Mouse (Mus musculus) Patski (cell line): Measurements from ENCODE around the gene Cacna1b. TPM values are rescaled to one million over a fixed set of nuclear protein-coding genes. Genes with fewer than 3 reads are reported as not detected.

Experiments
- ATAC-seq: fragments of 100-300 bp; one replicate; pipeline ENCODE4 v1.8.0; 2021
- CTCF ChIA-PET: fragments of 350-600 bp; sonication (Branson Sonifier 250); formaldehyde crosslinking; loops from one replicate; lab custom pipeline; 2022; ENCODE audit warnings: inconsistent platforms; lab: Charles Lee
- POLR2A ChIA-PET: fragments of 350-600 bp; sonication (Branson Sonifier 250); formaldehyde crosslinking; loops from one replicate; lab custom pipeline; 2022; ENCODE audit warnings: antibody characterized with exemption, inconsistent platforms; lab: Charles Lee
- DNase-seq: peaks from one replicate; pipeline ENCODE4 v3.0.0-alpha.2; 2011; ENCODE audit warnings: low read depth, low spot score
- H3K27me3 ChIP-seq: fragments of 371-371 bp; one replicate; pipeline ENCODE4 v1.5.1; 2021
- CTCF ChIP-seq: fragments of 100-300 bp; IDR thresholded peaks from one replicate; pipeline ENCODE4 v1.5.1; 2021
- in situ Hi-C: fragments of 300-500 bp; cut with MboI; formaldehyde crosslinking; loops from 3 replicates; pipeline ENCODE4 v1.11.1; 2018; ENCODE audit warnings: low pct_unique_long_range_greater_than_20kb, mixed read lengths
- polyA plus RNA-seq: library from polyadenylated mRNA; unstranded; gene quantifications from one replicate; pipeline ENCODE4 v1.2.3, GENCODE M21; 2021

The Cacna1b gene
- polyA plus RNA-seq, 1 experiment from 2014 or later: 0.42 TPM

DNA sequence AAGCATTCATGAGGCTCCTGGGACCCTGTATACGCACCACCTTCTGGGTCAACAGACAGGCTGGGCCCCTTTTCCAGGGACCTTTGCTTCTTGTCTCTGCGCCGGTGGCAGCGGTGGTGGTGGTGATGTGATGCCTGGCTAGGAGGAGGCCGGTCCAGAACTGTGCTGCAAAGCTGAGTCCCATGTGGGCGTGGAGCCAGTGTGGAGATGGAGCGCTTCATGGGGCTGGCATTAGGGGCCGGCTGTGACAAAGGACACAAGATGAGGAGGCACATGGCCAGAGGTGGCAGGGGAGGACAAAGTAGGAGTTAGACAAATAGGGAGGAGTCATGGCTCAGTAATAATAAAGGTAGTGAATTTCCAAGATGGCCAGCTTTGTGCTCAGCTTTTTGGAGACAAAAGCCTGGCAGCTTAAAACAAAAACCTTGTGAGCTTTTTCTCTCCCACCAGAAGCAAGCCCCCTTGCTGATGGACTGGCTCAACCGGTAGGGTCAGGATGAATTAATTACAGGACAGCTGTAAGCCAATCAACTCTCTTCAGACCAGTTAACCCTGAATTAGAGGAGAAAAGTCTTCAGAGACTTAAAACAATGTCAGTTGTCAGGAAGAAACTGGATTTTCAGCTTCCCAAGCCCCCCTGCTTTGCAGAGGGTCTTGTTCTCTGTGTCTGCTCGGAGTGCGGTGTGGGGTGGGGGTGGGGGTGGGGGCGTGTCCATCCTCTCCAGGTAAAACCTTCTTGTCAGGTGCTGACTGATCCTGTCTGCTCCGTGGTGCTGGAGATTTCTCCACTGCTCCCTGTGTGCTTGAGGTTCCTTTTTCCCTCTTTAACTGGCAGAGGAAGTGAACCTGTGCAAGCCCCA is 154.8 kb downstream of the Cacna1b start:
- in situ Hi-C loops: no loop called here
- DNase-seq (no peak), ATAC-seq (no peak)
- POLR2A ChIA-PET: no interaction called here
- no peak for TF ChIP-seq CTCF
- H3K27me3 ChIP-seq: peaks cover 11% of the 10 kb centered on the region
- CTCF ChIA-PET: no interaction called here

DNA sequence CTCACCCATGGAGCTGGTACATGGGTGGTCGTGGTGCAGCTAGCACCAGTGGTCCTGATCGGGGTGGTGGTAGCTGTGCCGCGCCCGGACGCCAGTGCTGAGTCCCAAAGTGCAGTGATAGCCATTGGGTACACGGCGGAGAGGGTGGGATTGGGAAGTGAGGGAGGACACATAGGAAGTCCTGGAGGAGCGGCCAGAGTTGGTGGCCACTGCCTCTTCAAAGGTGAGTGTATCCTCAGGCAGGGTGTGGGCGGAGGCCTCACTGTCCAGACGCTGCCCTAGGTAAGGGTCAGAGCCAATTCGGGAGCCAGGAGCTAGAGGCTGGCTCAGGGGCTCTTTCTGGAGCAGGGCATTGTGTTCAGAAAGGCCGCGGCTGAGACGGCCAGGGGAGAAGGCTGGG is 156.4 kb downstream of the Cacna1b start:
- peaks cover 17% of the 10 kb centered on the region for H3K27me3 ChIP-seq
- no peak for DNase-seq
- ChIA-PET CTCF (no interaction called here), POLR2A (no interaction called here)
- ATAC-seq: no peak
- no peak for TF ChIP-seq CTCF
- in situ Hi-C loops: no loop called here

DNA sequence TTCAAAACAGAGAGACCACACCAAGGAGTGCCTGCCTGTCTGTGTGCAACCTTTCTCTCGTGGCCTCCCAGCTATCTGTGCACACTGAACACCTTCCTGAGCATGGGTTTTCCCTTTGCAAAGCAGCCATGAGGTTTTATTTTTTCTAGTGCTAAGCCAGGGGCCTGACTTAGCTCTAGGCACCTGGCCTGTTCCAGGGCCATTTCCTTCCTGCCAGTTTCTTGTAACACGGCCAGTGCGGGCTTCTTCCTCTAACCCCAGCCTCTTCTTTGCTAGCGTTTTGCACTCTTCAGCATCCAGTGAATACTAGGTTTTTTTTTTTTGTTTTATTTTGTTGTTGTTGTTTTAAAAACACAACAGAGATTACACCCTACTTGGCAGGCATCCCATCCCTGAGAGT is 157.9 kb downstream of the Cacna1b start:
- TF ChIP-seq CTCF: no peak
- H3K27me3 ChIP-seq: peaks cover 17% of the 10 kb centered on the region
- in situ Hi-C loops: no loop called here
- no peak for DNase-seq
- no peak for ATAC-seq
- POLR2A ChIA-PET: no interaction called here
- CTCF ChIA-PET: no interaction called here

DNA sequence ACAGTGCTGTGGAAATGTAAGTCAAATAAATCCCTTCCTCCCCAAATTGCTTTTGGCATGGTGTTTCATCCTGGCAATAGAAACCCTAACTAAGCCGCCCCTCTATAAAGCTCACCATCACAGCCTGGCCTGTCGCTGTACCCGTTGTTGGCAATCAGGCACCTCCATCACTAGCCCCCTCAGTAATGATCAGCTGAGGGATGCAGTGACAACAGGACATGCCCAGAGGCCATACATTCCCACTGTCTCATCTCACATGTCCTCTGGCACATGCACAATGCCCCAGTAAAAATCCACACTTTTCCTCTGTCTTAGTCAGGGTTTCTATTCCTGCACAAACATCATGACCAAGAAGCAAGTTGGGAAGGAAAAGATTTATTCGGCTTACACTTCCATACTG is 173.5 kb downstream of the Cacna1b start:
- DNase-seq (no peak), ATAC-seq (no peak)
- in situ Hi-C loops: no loop called here
- ChIA-PET CTCF (no interaction called here), POLR2A (interaction anchor here (0.6 kb wide), 1 partner anchor 9 kb away, joined by 4 read pairs; no protein-coding TSS in a partner anchor)
- no peaks in the 10 kb centered on the region for H3K27me3 ChIP-seq
- TF ChIP-seq CTCF: no peak

DNA sequence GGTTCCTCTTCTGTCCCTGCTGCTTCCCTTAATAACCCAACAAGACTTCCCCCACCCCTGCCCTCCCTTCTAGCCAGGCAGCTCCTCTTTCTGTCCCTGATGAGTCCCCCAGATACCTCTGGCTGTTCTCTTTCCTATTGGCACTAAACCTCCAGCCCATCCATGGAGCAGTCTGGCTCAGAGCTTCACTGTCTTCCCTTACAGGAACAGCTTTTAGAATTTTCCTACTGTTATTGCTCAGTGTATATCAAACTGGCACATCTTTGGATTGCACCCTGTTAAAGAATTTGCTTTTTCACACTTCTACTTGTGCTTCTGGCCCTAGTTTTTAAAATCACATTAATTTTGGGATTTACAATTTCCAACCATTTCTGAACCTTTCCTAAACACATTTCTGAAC is 175.0 kb downstream of the Cacna1b start:
- in situ Hi-C loops: no loop called here
- ChIA-PET CTCF (interaction anchor here (0.8 to 1.5 kb wide), 2 partner anchors 11 to 168 kb away, joined by 3 to 4 read pairs; no protein-coding TSS in a partner anchor), POLR2A (no interaction called here)
- ATAC-seq (no peak), DNase-seq (no peak)
- no peaks in the 10 kb centered on the region for H3K27me3 ChIP-seq
- no peak for TF ChIP-seq CTCF

DNA sequence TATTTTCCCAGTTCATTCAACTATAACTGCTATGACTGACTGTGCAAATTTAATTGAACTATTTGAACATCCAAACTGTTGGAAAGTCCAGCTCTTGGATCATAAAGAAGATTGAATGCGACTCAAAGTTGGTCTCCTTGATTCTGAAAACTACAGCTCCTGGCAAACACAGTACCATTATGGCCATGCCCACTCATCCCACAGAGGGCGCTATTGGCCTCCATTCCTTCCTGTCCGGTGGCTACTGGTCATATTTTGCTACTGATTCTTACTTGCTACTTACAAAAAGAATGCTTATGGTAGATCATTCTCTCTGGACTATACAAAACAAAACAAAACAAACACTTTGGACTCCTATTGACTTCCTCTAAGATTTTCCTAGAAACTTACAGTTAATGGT is 188.3 kb downstream of the Cacna1b start:
- ChIA-PET CTCF (interaction anchor here (0.7 to 3.4 kb wide), 10 partner anchors 10 to 211 kb away, joined by 3 to 10 read pairs (median 4); no protein-coding TSS in a partner anchor), POLR2A (no interaction called here)
- DNase-seq (no peak), ATAC-seq (peak; percentile 71)
- in situ Hi-C loops: loop anchor here (5.0 kb wide), 1 partner anchor 178 kb away; no protein-coding TSS in a partner anchor
- no peaks in the 10 kb centered on the region for H3K27me3 ChIP-seq
- TF ChIP-seq CTCF: peak; percentile 90

DNA sequence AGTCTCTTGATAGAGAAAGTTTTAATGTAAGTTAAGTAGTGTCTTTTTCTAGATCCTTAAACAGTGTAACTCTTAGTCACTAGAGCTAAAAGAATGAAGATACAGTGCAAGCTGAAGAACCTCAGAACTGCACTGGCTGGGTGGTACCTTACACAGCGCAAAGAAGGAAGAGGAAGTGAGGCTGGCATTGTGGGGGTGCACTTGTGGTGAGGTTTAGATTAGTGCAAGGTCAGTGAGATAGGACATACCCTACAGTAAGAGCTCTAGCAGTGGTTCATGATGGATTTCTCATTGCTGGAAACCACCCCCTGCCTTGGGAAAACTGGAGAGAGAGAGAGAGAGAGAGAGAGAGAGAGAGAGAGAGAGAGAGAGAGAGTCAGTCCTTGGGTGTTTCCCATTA is 192.0 kb downstream of the Cacna1b start:
- ATAC-seq (no peak), DNase-seq (no peak)
- TF ChIP-seq CTCF: no peak
- ChIA-PET CTCF (interaction anchor here (1.0 to 6.1 kb wide), 4 partner anchors 62 to 185 kb away, joined by 3 to 79 read pairs (median 3); no protein-coding TSS in a partner anchor), POLR2A (interaction anchor here (0.7 kb wide), 1 partner anchor 75 kb away, joined by 6 read pairs; no protein-coding TSS in a partner anchor)
- no peaks in the 10 kb centered on the region for H3K27me3 ChIP-seq
- in situ Hi-C loops: loop anchor here (5.0 kb wide), 1 partner anchor 181 kb away; no protein-coding TSS in a partner anchor

DNA sequence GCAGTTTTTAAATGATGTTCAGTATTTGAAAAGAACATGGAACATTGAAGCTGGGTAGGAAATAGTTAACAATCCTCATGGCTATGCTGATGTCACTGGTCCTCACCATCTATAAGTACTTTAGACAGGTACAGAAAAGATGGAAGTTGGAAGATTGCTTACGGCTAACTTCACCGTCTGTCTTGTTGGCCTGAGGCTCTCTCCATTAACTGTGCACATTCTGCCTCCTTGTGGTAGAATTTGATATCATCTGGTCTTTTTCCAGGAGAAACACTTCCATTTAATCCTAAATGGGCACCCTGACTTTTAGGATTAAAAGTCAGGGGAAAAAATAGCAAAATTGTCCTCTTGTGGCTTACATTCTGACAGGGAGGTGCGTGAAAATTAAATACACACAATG is 194.4 kb downstream of the Cacna1b start:
- ATAC-seq: no peak
- in situ Hi-C loops: no loop called here

DNA sequence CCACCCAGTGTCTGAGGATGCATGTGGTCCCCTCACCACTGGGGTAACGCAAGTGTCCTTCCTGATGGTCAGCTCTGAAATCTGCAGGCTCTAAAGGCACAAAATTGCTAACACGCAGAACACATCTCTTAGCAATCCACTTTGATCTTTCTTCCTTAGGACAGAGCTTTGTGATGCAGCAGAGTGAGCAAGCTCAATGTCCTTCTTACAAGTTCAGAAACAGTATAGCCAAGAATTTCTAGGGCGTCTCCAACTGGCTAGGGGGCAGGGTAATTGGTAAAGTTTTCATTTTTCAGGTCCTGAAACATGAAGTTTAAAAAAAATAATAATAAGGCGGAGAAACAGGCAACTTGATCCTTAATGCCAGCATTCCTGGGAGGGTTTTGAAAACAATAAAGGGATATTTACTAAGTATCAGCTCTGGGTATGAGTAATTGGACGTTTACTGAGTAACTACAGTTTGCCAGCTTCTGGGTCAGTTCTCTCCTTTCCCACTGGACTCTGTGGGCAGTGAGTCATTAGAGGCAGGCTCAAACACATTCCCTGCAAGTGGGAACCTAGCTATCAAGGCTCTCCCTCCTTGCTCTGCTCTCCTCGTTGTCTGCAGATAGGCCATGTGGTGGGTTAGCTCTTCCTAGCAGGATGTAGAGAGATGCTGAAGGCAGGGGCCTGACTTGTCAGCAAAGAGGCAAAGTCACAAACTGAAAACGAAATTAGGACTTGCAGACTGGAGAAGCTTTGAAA is 200.2 kb downstream of the Cacna1b start:
- DNase-seq (peak; percentile 86), ATAC-seq (peak; percentile 99)
- POLR2A ChIA-PET: interaction anchor here (0.8 to 4.7 kb wide), 4 partner anchors 88 to 152 kb away, joined by 3 to 30 read pairs (median 4); partner anchors contain the start of gene Pax8
- H3K27me3 ChIP-seq: no peaks in the 10 kb centered on the region
- no peak for TF ChIP-seq CTCF
- in situ Hi-C loops: loop anchor here (5.0 kb wide), 3 partner anchors 90 to 255 kb away; no protein-coding TSS in a partner anchor
- CTCF ChIA-PET: interaction anchor here (0.7 to 5.5 kb wide), 15 partner anchors 11 to 268 kb away, joined by 3 to 33 read pairs (median 4); no protein-coding TSS in a partner anchor

More for the DNA sequence above, 194.4 kb downstream of the Cacna1b start:
- TF ChIP-seq CTCF: peak; percentile 67
- ChIA-PET POLR2A (interaction anchor here (0.7 to 4.0 kb wide), 4 partner anchors 95 to 163 kb away, joined by 3 to 21 read pairs (median 4); partner anchors contain the start of gene Pax8), CTCF (interaction anchor here (0.8 to 6.1 kb wide), 15 partner anchors 16 to 275 kb away, joined by 3 to 79 read pairs (median 4); no protein-coding TSS in a partner anchor)
- no peak for DNase-seq
- H3K27me3 ChIP-seq: no peaks in the 10 kb centered on the region

DNA sequence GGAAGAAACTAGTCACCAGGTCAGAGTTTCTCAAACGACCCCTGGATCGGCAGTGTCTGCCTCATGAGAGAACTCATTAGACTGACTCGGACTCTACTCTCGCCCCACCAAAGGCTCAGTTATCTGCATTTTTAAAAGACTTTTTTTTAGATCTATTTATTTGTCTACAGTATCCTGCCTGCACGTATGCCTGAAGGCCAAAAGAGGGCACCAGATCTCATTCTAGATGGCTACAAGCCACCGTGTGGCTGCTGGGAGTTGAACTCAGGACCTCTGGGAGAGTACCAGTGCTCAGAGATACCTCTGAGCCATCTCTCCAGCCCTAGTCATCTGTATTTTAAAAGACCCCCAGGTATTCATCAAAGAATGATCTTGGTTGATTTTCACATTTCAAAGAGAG is 201.0 kb downstream of the Cacna1b start:
- in situ Hi-C loops: loop anchor here (5.0 kb wide), 3 partner anchors 90 to 255 kb away; no protein-coding TSS in a partner anchor
- POLR2A ChIA-PET: interaction anchor here (1.4 to 4.7 kb wide), 3 partner anchors 87 to 151 kb away, joined by 3 to 30 read pairs (median 4); partner anchors contain the start of gene Pax8
- no peak for ATAC-seq
- no peaks in the 10 kb centered on the region for H3K27me3 ChIP-seq
- no peak for DNase-seq
- CTCF ChIA-PET: interaction anchor here (0.7 to 5.5 kb wide), 10 partner anchors 9 to 265 kb away, joined by 3 to 33 read pairs (median 6); partner anchors contain the start of gene Pax8
- peak; percentile 58 for TF ChIP-seq CTCF
